Mouse (Mus musculus) lung, embryonic 15.5 days (tissue): ENCODE results near the gene Gm21739. TPM values are rescaled to one million over a fixed set of nuclear protein-coding genes. Genes with fewer than 3 reads are reported as not detected.
"Not testable (repeated sequence)": the region's sequence is repeated elsewhere in the genome, so short reads cannot be mapped to it uniquely, and the experiment has no call there.

ENCODE experiments used
- ATAC-seq: fragments of 200-750 bp; cut with Nextera tagmentation; 2 replicates; pipeline ENCODE4 v1.8.0; 2017; ENCODE audit warnings: moderate number of reproducible peaks, borderline replicate concordance; ENCODE audit not compliant: low FRiP score, low TSS enrichment; ENCODE audit errors: extremely low read depth
- H3K27ac ChIP-seq: fragments of 300-500 bp; sonication (generic); 2 replicates; pipeline ENCODE4 v1.5.1; 2015; ENCODE audit warnings: moderate library complexity, mild to moderate bottlenecking, inconsistent platforms
- H3K27me3 ChIP-seq: fragments of 300-500 bp; sonication (generic); 2 replicates; pipeline ENCODE4 v1.6.1; 2015; ENCODE audit warnings: inconsistent platforms
- H3K36me3 ChIP-seq: fragments of 300-500 bp; sonication (generic); 2 replicates; pipeline ENCODE4 v1.6.1; 2015; ENCODE audit warnings: inconsistent platforms
- H3K4me1 ChIP-seq: fragments of 300-500 bp; sonication (generic); 2 replicates; pipeline ENCODE4 v1.6.1; 2015; ENCODE audit warnings: inconsistent platforms
- H3K4me2 ChIP-seq: fragments of 300-500 bp; sonication (generic); 2 replicates; pipeline ENCODE4 v1.6.1; 2015; ENCODE audit warnings: inconsistent platforms, mild to moderate bottlenecking, moderate library complexity
- H3K4me3 ChIP-seq: fragments of 300-500 bp; sonication (generic); 2 replicates; pipeline ENCODE4 v1.5.1; 2015; ENCODE audit warnings: mild to moderate bottlenecking, inconsistent platforms
- H3K9ac ChIP-seq: fragments of 300-500 bp; sonication (generic); 2 replicates; pipeline ENCODE4 v1.6.1; 2015; ENCODE audit warnings: inconsistent platforms
- H3K9me3 ChIP-seq: fragments of 300-500 bp; sonication (generic); 2 replicates; pipeline ENCODE4 v1.6.1; 2016; ENCODE audit warnings: inconsistent platforms
- WGBS: fragments of 180-500 bp; shearing (Covaris S2); methylation state at CpG from one replicate; pipeline ENCODE4 v1.1.7; 2015; 5-methylcytosine and 5-hydroxymethylcytosine counted together
- polyA plus RNA-seq: library from polyadenylated mRNA; unstranded; fragments of >200 nt; fragmentation: Nextera tagmentation; extraction: Ambion mirVana; gene quantifications from 2 replicates; pipeline ENCODE4 v1.2.1, GENCODE M21; 2015

The Gm21739 gene
- polyA plus RNA-seq: not detected in 2 replicates

- WGBS: no CpG with 5 or more reads among the region's 6 CpGs
Measured at GRCm38 (mm10) chrY:44264344-44264743, at the start of gene Gm21739. Gm21739 (minus strand) TSS chrY:44264444.

More at GRCm38 (mm10) chrY:44264344-44264743, at the start of gene Gm21739:
- H3K4me1 ChIP-seq, ATAC-seq, H3K36me3 ChIP-seq, H3K4me3 ChIP-seq, H3K9me3 ChIP-seq, H3K27ac ChIP-seq, H3K27me3 ChIP-seq, H3K9ac ChIP-seq, H3K4me2 ChIP-seq: not testable (repeated sequence)
